Mouse (Mus musculus): ENCODE data around the gene Camkk2. TPM values are rescaled to one million over a fixed set of nuclear protein-coding genes. Genes with fewer than 3 reads are reported as not detected.

The Camkk2 gene
- total RNA-seq, 2 experiments from 2014 or later, result 17.7 to 19.2 TPM

DNA sequence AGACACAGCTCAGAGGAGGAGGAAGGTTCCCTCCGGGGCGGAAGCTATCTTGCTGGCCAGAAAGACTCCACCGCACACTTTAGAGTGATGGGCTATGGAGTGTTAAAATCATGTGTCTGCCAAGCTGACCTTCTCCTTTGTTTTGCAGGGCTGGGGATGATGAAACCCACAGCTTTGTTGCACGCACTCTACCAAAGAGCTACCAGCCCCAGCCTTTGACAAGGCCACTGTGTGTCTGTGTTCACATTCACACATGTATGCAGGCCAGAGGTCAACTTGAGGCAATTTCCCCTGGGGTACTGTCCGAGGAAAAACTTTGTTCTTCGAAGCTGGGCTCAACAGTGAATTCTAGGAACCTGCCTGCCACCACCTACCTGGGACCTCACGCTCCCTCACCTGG, 43.4 kb downstream of the Camkk2 start:
- DNase-seq, result no peak

DNA sequence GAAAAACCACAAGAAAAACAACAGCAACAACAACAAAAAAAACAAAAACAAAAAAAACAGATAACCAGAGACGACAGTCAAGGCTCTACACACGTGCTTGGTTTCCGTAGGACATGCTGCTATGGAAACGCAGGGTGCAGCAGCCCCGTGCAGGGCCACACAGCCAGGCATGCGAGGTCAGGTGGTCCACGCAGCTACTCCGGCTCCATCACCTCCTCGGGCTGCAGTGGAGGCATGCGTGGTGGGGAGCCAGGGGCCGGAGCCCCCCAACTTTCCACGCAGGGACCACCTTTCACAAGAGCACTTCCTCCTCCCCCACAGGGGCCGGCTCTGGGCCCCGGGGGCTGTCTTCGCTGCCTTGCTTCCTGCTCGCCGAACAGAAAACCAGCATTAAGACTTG, 45.3 kb downstream of the Camkk2 start:
- no peak for DNase-seq

DNA sequence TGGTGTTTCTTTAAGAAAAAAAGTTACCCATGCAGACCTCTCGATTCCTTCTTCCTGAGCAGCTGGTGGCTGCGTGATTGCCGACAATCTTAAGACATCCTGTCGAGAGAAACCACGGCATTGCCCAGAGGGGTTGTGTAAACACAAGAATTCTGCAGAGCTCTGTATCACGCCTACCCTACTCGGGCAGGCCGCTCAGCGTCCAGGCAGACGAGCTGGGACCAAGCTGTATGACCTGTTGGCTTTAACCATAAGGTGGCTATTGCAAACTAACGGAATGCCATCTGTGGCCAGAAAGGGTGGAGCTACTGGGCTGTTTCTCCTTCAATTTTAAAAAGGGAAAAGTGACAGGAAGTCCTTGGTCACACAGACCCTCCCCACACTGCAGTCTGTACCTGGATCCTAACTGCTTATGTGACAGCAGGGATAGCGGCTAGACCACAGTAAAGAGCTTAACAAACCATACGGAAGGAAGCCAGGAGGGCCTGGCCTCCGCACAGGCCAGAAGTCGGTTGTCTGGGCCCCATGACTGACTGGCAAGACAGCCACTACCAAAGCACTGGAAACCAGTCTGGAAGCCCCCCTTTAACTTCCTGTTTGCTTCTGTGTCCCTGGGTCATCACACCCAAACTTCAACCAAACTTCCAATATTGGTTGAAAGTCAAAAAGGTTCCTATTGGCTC, 47.1 kb downstream of the Camkk2 start:
- DNase-seq, result peak; percentile 45

DNA sequence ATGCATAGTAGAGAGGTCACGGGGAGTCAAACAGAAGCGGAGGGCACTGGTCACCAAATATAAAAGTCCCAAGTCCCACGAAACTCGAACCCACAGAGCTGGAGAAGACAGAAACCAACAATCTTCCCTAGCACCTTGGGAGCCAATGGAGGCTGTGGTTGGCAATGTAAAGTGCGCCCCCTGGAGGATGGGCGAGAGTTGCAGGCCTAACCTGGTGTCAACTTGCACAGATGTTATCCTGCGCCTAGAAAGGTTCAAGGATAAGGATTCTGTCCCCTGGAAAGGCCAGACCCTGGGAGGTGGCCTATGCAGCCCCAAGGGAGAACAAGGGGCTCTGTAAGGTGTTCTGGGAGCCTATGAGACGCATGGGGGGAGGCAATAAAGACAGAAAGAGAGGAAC, 47.9 kb downstream of the Camkk2 start:
- DNase-seq, result peak; percentile 76

DNA sequence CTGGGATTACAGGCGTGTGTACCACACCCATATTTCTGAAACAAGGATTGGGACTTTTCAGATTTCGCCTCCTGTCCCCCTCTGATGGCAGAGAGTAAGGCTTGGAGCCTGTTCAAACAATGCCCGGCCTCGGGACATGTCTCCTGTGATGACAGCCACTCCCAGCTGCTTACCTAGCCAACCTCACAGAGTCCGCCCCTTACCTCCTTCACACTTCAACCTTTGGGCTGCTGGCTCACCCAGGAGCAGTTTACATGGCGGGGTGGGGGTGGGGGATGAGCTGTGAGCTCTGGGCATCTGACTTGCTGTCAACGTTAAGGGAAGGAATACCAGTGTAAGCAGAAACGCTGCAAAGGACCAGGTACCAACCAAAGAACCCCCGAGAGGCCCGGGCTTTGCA, 48.4 kb downstream of the Camkk2 start:
- no peak for DNase-seq

DNA sequence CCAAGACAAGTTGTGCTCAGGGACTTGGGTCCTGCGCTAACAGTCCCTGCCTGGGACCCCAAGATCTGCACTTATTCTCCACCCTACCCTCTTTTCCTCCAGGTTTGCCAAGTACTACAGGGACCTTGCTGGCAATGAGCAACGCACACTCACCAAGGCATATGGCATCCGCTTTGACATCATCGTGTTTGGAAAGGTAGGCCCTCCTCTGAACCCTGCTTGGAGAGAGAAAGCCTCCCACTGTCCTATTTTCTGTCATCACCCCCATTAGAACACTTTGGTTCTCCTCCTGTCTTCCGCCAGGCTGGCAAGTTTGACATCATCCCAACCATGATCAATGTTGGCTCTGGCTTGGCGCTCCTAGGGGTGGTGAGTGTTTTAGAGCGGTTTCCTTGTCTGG, 52.1 kb downstream of the Camkk2 start:
- DNase-seq, result no peak

DNA sequence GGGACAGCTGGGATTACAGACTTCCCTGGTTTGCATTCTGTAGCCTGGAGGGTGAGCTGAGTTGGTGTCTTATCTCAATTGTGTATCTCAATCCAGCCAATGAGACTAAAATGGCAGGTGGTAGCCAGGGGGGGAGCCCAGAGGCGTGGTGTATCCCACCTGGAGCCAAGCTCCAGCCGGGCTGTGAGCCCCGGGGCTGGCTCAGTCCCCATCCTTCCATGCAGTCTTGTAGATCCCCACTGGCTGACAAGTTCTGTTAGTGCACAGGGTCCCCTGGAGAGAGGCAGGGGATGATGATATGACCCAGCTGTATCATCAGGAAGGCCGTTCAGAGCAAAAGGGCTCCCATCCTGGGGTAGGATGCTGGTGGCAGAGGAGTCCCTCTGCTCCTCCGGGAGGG, 52.6 kb downstream of the Camkk2 start:
- DNase-seq, result no peak

DNA sequence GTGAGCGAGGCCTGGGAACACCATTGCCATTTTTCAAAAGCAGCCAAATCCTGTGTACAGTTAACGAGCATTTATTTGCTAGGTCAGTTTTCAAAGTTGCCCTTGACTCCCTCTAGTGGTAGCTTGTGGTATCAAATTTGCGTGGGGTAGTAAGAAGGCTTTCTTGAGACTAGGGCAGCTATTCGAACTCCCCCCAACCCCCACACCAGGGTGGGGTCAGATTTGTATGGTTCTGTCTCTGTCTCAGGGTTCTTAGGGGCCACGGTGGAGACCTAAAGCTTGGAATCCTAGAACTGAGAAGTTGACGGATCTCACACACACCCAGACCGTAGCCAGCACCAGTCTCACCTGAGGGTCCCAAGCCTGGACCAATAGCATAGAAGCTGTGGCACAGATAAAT, 53.1 kb downstream of the Camkk2 start:
- DNase-seq, result peak; percentile 82

DNA sequence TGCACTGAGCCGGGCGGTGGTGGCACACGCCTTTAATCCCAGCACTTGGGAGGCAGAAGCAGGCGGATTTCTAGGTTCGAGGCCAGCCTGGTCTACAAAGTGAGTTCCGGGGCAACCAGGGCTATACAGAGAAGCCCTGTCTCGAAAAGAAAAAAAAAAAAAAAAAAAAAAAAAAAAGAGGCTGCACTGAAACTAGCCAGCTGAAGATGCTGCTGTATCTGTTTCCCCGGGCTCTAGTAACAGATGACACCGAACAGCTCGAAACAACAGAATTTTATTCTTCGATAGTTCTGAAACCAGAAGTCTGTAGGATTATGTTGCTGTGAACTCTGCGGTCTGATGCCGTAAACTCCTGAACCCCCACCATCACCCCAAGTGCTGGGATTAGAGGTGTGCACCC, 53.8 kb downstream of the Camkk2 start:
- no peak for DNase-seq

DNA sequence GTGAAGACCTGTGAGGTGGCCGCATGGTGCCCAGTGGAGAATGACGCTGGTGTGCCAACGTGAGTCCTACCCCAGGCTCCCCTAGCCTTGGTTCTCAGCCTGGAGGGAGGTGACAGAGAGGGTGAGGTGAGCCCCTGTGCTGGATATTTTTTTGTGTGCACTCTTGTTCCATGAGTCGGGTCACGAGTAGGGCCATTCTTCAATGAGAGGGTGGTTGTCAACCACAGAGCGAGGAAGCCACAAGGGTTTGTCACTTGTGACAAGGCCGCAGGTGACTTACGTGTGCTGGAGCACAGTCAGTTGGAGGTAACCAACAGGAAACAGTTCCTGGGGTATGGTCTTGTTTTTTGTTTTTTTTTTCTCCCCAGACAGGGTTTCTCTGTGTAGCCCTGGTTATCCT, 60.0 kb downstream of the Camkk2 start:
- DNase-seq, result no peak

DNA sequence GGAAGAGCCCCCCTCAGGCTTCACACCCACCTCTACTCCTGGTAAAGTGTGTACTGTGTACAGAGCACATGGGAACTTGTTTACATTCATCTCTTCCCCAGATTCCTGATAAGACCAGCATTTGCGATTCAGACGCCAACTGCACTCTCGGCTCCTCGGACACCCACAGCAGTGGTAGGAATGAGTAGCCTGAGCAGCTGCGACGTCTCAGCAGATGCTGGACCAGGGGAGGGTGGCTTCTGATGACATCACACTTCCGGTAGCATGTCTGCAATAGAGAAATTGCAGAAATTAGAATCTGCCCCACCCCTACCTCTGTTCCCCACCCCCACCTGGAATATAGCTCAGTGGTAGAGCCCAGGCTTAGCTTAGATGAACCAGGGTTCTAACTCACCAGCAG, 60.8 kb downstream of the Camkk2 start:
- DNase-seq, result no peak

DNA sequence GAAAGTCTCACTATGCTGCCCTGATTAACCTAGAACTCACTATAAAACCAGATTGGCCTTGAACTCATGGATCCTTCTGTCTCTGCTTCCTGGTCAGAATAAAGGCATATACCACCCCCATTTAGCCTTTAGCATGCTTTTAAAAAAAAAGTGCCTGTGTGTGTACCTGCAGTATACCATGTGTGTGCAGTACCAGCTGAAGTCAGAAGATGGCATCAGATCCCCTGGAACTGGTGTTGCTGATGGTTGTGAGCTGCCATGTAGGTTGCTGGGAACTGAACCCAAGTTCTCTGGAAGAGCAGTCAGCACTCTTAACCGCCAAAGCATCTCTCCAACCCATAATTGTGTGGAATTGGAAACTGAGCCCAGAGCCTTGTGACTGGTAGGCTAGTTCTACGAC, 62.4 kb downstream of the Camkk2 start:
- DNase-seq, result no peak

DNA sequence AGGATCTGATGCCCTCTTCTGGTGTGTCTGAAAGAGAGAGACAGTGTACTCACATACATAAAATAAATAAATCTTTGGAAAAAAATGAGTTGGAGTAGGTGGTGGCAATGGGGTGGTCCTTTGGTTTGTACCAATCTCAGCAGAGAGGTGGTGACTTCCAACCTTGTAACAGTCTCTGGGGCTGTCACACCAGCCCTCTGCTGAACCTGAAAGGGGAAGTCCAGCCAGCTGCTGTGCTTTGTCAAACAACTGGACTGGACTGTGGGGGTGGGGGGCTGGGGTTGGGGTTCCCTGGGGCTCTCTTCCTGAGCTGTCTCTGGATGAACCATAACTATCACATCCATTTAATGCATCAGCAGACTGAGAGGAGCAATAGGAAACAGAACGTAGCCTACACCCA, 63.5 kb downstream of the Camkk2 start:
- no peak for DNase-seq

DNA sequence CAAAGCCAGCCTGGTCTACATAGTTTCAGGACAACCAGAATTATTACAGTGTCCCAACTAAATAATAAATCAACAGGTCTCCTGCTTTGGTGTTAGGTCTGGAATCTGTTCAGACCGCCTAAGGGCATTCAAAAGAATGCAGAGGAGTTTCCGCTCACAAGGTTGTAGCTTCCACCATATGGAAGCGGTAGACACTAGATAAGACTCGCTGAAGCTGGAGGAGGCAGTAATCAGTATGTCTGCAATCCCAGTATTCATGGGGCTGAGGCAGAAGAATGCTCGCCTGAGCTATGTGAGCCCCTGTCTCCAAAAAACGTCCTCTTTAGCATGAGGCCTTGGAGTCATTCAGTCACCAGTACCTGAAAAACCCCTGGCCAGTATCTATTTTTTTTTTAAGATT, 70.4 kb downstream of the Camkk2 start:
- no peak for DNase-seq

DNA sequence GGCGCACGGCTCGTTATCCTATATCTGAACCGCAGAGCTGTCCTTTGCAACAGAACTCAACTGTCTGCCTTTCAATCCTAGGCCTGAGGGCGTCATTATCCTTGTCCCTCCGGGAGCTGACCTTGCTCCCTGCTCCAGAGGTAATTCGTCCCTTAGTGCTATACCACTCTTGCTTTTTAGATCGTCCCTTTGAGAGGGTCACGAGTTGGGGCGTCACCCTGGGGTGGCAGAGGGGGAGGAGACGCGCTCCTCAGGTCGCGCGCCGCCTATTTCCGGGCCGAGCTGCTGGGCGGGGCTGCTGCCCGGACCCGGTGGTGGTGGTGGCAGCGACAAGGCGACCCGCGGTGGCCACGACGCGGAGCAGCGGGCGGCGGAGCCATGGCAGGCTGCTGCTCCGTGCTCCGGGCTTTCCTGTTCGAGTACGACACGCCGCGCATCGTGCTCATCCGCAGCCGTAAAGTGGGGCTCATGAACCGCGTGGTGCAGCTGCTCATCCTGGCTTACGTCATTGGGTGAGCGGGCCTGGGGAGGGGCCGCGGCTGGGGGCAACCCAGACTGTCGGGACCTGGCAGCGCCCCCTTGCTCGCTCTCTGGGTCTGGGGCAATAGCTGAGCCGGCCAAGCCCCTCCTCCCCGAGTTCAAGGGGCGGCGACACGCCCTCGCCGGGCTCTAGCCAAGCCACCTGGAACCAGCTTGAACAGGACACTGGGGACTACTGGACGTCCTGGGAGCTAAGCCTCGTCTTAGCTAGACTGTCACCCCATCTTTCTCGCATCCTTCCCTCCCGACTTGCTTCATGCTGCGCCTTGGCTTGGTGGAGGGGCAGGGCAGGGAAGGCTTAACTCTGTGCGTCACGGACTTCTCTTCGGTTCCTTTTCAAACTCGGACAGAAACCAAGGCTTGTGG, 71.7 kb downstream of the Camkk2 start, which contains the start of gene P2rx4:
TSS of gene P2rx4 (plus strand) at position 269 of the 906 bp plus-strand sequence.
- DNase-seq, result peak; percentile 87

DNA sequence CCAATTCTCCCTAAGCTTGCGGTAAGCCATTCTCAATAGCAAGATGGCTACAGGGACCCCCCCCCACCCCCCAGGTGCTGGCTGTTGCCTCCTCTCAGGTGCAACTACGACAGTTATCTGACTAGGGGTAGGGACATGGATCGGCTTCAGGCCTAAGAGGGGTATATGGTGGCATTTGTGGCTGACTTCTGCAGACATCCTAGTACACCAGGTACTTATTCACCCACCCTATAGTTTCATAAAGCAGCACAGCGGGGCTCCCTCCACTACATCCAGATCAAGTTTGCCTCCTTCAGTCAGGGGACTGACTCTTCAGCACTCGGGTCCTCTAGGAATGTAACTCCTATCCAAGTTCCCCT, 72.3 kb downstream of the Camkk2 start:
- no peak for DNase-seq

DNA sequence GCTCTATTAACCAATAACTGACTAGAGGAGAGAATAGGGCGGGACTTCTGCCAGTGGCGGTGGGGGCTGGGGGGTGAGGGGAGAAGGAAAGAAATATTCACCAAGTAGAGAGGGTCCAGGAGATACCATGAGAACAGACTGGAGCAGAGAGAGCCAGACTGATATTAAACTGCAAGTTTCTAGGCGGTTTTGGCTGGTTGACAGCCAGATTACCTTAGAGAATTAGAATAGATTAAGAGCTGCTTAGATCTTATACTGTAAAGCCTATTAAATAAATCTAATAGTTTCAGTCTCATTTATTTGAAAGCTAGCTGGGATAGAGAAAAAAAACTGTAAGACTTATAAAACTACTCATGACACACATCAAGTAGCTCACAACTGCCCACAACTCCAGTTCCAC, 74.0 kb downstream of the Camkk2 start:
- no peak for DNase-seq

DNA sequence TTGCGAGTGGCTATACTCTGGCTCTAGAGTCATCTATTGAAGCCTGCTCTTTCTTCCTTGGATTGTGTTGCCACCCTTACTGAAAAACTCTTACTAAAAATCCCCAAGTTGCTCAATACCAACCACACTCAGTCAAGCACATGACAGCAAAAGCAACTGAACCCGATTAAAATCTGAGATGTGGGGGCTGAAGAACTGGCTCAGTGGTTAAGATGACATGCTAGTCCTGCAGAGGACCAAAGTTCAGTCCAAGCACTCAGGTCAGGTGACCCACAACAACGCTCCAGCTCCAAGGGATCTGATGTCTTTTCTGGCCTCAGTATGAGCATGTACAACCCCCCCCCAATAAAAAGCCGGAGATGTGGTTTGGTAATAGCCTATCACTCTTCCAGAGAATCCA, 74.6 kb downstream of the Camkk2 start:
- no peak for DNase-seq

DNA sequence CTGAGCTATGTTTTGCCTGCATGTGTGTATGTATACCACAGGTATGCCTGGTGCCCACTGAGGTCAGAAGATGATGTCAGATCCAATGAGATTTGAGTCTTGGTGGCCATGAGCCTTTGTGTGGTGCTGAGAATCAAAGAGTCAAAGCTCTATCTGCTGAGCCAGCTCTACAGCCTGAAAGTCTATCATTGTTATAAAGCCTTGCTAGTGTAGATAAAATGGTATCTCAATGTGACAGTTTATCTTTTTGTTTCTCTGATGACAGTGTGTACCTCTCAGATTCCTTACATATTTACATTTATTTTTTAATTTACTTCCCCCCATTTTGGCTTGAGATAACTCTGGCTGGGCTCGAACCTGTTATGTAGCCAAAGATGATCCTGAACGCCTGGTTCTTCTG, 75.6 kb downstream of the Camkk2 start:
- no peak for DNase-seq

DNA sequence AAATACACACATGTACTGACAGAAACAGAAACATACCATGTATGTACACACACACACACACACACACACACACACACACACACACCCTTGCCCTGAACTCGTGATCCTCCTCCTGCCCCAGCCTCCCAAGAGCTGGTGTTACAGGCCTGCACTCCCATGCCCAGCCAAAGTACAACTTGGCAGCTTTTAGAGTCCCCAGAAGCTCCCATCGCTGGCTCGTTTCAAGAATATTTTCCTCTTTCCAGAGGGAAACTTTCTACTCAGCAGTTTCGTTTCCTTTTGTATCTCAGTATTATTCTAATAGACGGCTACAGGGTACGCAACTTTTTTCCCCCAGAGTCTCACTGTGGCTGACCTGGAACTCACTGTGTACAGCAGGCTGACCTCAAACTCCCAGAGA, 77.1 kb downstream of the Camkk2 start:
- DNase-seq, result no peak

DNA sequence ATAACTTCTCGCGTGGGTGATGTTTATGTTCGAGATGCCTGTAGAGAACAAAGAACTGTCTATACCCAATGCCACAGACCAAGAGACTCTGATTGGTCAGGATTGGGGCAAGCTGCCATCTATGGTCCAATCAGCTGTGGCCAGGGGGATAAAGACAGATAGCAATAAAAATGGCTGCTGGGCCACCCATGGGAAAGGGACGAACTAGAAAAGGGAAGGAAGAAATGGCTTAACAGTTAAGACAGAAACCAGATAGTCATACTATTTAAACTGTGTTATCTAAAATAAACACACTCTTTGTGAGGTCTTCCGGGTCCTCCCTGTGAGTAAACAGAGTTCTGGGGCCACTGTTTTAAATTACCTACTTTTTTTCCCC, 78.4 kb downstream of the Camkk2 start:
- no peak for DNase-seq

DNA sequence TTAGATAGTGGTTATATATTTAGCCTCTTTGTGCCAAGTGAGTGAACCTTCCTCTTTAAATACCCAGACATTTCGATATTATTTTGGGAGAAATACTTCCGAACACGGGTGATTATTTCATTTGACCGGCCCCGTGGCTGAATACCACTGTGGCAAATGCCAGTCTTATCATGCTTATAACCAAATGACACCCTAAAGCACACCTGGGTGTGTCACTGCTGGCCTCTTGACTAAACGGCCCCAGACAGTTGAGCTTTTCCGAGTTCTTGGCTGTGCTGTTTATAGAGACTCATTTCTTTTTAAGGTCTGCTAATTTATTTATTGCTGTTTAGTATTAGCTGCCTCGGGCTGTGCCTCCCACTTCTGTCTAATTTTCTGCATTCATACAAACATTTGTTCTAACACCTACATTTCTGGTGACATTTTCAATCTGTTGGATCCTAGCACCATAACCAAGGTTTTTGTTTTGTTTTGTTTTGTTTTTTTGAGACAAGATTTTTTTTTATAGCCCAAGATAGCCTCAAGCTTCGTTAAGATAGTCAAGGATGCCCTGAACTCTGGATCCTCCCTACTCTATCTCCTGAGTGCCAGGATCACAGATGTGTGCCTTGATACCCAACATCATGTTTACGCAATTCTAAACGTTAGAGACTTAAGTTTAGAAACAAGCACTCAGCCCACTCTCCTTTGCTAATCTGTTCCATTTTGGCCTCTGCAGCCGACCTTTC, 78.9 kb downstream of the Camkk2 start:
- no peak for DNase-seq

DNA sequence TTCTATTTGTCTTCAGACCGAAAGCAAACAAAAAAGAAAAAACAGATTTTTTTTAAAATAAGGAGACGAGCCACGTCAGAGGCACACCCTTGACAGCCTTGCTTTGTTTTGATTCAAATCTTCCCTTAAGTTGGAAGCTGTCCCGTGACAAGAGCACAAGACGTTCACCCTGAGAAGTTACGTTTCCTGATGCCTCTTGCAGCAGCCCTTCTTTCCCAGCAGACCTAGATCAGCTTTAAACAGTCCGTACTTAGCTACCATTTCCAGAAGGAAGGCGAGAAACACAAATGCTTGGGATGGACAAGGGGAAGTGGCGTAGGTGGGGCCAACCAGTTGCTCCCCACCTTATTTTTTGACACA, 80.5 kb downstream of the Camkk2 start:
- no peak for DNase-seq

Measured in heart, postnatal 4 days (tissue).